Mouse (Mus musculus): ENCODE results near the gene Fahd1. TPM values are rescaled to one million over a fixed set of nuclear protein-coding genes. Genes with fewer than 3 reads are reported as not detected.

Gene Fahd1
- total and polyA plus RNA-seq, 3 experiments = 5.2 to 8.0 (median 6.3) TPM

DNA sequence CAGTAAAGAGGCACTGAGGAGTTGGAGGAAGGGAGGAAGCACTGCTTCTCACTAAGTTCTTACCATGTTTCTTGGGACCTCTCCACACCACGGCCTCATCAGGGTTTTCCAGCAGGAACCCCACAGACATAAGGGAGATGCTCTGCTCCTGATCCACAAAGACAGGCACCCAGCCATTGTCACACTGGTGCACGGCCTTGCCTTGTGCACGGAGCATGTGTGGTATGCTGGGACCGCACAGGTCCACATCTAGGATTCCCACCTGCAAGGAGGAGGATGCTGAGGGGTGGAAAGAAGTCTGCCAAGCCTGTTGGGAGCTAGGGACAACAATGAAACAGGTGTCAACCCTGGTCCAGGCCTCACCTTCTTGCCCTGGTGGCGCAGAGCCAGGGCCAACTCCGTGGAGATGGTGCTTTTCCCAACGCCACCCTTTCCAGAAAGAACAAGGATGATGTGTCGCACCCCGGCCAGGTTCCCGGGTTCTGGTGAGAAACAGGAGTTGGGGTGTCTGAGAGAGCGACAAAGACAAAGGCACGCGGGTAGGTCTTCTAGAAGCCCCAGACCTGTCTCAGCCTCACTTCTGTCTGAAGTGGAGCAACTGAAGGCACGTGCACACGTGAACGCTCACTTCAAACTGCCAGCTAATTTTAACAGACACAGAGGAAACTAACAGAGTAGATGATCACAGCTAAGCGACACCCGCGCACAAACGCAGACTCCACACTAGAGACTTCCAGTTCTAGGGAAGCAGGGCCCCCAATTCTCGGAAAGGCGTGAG, 35.4 kb upstream of the Fahd1 start:
- Histone ChIP-seq H3K27ac (ENCODE audit: insufficient read depth, low read depth) (no peak overlapping the region; the same call in 1 of the 2 replicates), H3K36me3 (replicated peaks in 1 of 2; ENCODE audit: control insufficient read depth in 1 of 2, insufficient read depth in 1 of 2, low read length in 1 of 2) (peaks cover 44 to 78% of the 10 kb centered on the region in 2 experiments), H3K4me2 (ENCODE audit: insufficient read depth, low read depth, poor library complexity, severe bottlenecking) (peak overlapping the region; percentile 82), H3K9ac (ENCODE audit: insufficient read depth, low read depth) (peak overlapping the region; percentile 37), H3K27me3 (replicated peaks) (no peaks in the 10 kb centered on the region), H3K4me3 (replicated peaks in 1 of 3; ENCODE audit: low read depth in 2 of 3, low read length in 2 of 3, poor library complexity in 1 of 3) (peak overlapping the region; percentile 89 to 94 (median 92)), H3K79me2 (replicated peaks; ENCODE audit: control insufficient read depth, extremely low read depth, insufficient read depth, poor library complexity, severe bottlenecking) (peaks cover 17% of the 10 kb centered on the region), H3K4me1 (ENCODE audit: control insufficient read depth in 1 of 2, insufficient read depth in 2 of 2) (peaks cover 11 to 62% of the 10 kb centered on the region in 2 experiments), H3K9me3 (replicated peaks; ENCODE audit: low read length) (no peaks in the 10 kb centered on the region)
- no peak for DNase-seq (ENCODE audit: extremely low read depth)
- TF ChIP-seq RAD21 (IDR thresholded peaks at IDR 0.05; ENCODE audit: low read depth, low read length) (no peak), BHLHE40 (IDR thresholded peaks at IDR 0.05; ENCODE audit: low read depth, low read length) (peak; percentile 81), PAX5 (IDR thresholded peaks at IDR 0.05; ENCODE audit: low read length) (no peak), POLR2A (IDR thresholded peaks at IDR 0.05; ENCODE audit: low read depth, low read length) (no peak), MXI1 (IDR thresholded peaks at IDR 0.05; ENCODE audit: low read depth, low read length) (no peak), SMC3 (IDR thresholded peaks at IDR 0.05; ENCODE audit: low read depth, low read length) (no peak), IRF4 (IDR thresholded peaks at IDR 0.05; ENCODE audit: low read depth, low read length) (no peak)
- in situ Hi-C loops (cut with MboI; ENCODE audit: low pct_ligation_motif_present, low pct_unique_long_range_greater_than_20kb, low sequenced_read_pairs) (loop anchor here (5.0 kb wide), 2 partner anchors 33 to 143 kb away; partner anchors contain the start of gene Fahd1), dilution Hi-C loops (cut with MboI; ENCODE audit: extremely low pct_ligation_motif_present, extremely low pct_unique_long_range_greater_than_20kb, low sequenced_read_pairs) (no loop called here)

DNA sequence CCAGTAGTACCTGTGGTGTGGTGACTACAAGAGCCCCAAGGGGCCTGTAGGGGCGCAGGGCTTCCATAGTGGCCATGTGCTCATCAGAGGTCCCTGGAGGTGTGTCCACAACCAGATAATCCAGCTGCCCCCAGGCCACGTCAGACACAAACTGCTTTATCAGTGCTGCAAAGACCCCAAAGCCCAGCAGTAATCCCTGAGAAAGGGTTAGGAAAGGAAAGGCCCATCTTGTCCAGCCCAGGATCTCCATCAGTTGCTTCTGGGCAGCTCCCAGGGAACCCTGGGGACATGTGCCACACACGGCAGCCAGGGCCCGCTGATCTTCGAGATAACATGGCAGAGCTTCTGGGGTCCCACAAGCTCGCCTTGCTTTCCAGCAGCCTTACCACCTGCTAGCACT, 34.2 kb upstream of the Fahd1 start:
- no peak overlapping the region for H3K4me2 ChIP-seq (ENCODE audit: insufficient read depth, low read depth, poor library complexity, severe bottlenecking)
- H3K9ac ChIP-seq (ENCODE audit: insufficient read depth, low read depth) = no peak overlapping the region
- peaks cover 36 to 77% of the 10 kb centered on the region in 2 experiments for H3K36me3 ChIP-seq (replicated peaks in 1 of 2; ENCODE audit: control insufficient read depth in 1 of 2, insufficient read depth in 1 of 2, low read length in 1 of 2)
- DNase-seq (ENCODE audit: extremely low read depth) = no peak
- H3K79me2 ChIP-seq (replicated peaks; ENCODE audit: control insufficient read depth, extremely low read depth, insufficient read depth, poor library complexity, severe bottlenecking) = peaks cover 17% of the 10 kb centered on the region
- no peak for TF ChIP-seq JUND (conservative IDR thresholded peaks at IDR 0.05; ENCODE audit: low read depth, low read length)
- no peak for TF ChIP-seq CHD1 (IDR thresholded peaks at IDR 0.05; ENCODE audit: low read depth, low read length)
- TF ChIP-seq MXI1 (IDR thresholded peaks at IDR 0.05; ENCODE audit: low read depth, low read length) = no peak
- TF ChIP-seq JUN (IDR thresholded peaks at IDR 0.05; ENCODE audit: insufficient read depth, low read depth, low read length) = no peak
- no peak for TF ChIP-seq MAZ (IDR thresholded peaks at IDR 0.05; ENCODE audit: low read depth, low read length)
- no peak for TF ChIP-seq ZMIZ1 (IDR thresholded peaks at IDR 0.05; ENCODE audit: low read depth, low read length)
- no peak for TF ChIP-seq POLR2AphosphoS2 (IDR thresholded peaks at IDR 0.05; ENCODE audit: low read depth, low read length)
- TF ChIP-seq ZNF384 (IDR thresholded peaks at IDR 0.05; ENCODE audit: low read depth, low read length) = no peak
- no peak for TF ChIP-seq TBP (conservative IDR thresholded peaks at IDR 0.05; ENCODE audit: low read depth, low read length)
- no peak for TF ChIP-seq ZC3H11A (IDR thresholded peaks at IDR 0.05; ENCODE audit: low read depth, low read length)
- no peak for TF ChIP-seq SMC3 (IDR thresholded peaks at IDR 0.05; ENCODE audit: low read depth, low read length)
- TF ChIP-seq MAX (IDR thresholded peaks at IDR 0.05; ENCODE audit: low read length) = no peak
- TF ChIP-seq TCF12 (IDR thresholded peaks at IDR 0.05; ENCODE audit: low read depth, low read length) = no peak
- no peak for TF ChIP-seq SIN3A (IDR thresholded peaks at IDR 0.05; ENCODE audit: low read length)
- H3K9me3 ChIP-seq (replicated peaks; ENCODE audit: low read length) = no peaks in the 10 kb centered on the region
- no peak overlapping the region for H3K4me3 ChIP-seq (replicated peaks in 1 of 3; ENCODE audit: low read depth in 2 of 3, low read length in 2 of 3, poor library complexity in 1 of 3)
- dilution Hi-C loops (cut with MboI; ENCODE audit: extremely low pct_ligation_motif_present, extremely low pct_unique_long_range_greater_than_20kb, low sequenced_read_pairs) (no loop called here), in situ Hi-C loops (cut with MboI; ENCODE audit: low pct_ligation_motif_present, low pct_unique_long_range_greater_than_20kb, low sequenced_read_pairs) (no loop called here)
- H3K27me3 ChIP-seq (replicated peaks) = no peaks in the 10 kb centered on the region
- peaks cover 9 to 53% of the 10 kb centered on the region in 2 experiments for H3K4me1 ChIP-seq (ENCODE audit: control insufficient read depth in 1 of 2, insufficient read depth in 2 of 2)
- H3K27ac ChIP-seq (ENCODE audit: insufficient read depth, low read depth) = no peak overlapping the region

All from CH12.LX (cell line).